Mouse (Mus musculus): Measurements from ENCODE around the gene Chchd1.

Chchd1 gene

DNA sequence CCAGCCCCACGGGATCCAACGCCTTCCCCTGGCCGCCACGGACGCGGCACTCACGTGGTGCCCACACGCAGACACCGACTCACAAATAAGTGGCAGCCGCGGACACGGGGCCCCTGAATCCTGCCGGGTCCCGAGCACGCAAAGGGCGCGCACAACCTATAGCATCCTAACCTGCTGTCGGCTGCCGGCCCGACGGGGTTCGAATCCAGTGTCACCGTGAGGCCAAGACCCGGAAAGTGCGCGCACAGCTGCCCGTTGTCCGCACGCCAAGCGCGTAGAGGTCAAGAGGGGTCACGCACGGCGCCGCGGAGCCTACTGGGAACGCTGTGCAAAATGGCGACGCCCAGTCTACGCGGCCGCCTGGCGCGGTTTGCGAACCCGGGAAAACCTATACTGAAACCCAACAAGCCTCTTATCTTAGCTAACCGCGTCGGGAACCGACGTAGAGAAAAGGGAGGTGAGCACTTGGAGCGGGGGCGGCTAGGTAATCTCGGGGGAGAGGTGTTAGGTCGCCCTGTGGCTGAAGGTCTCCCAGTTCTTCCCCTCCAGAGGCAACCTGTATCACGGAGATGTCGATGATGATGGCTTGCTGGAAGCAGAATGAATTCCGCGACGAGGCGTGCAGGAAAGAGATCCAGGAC is at the start of gene Chchd1:
Chchd1 (plus strand) TSS at position 266 of the 641 bp plus-strand sequence.
- peak; percentile 84 to 85 for DNase-seq (ENCODE audit: low spot score in 2 of 2)

DNA sequence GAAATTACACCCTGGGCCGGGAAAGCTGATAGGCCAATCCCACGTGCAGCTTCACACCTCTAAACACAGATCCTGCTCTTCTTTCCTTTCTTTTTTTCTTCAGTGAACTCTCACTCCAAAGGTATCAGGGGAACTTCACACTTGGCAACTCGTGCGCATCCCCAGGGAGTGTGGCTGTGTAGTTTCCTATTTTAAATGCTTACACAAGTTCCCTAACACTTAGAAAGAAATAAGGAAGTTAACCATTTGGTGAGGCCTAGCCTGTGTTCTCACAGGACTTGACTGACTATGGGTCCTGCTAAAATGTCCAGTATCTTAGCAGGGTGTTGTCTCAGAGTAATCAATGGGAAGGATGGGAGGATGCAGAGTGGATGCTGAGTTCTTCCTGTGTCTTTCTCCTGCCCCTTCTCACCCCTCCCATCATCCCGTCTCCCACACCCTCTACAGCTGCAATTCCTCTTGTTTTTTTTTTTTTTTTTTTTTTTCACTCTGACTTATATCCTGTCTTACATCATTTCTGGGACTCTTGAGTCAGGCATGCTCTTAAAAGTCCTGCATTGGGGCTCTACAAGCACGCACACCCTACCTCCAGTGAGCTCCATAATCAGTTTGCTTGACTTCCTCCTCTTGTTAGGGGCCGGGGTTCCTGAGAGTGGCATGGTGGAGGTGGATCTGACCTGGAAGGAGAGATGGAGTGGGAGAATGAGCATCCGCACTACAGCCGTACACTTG is 48.0 kb upstream of the Chchd1 start:
- no peak for DNase-seq (ENCODE audit: low spot score in 2 of 2)

DNA sequence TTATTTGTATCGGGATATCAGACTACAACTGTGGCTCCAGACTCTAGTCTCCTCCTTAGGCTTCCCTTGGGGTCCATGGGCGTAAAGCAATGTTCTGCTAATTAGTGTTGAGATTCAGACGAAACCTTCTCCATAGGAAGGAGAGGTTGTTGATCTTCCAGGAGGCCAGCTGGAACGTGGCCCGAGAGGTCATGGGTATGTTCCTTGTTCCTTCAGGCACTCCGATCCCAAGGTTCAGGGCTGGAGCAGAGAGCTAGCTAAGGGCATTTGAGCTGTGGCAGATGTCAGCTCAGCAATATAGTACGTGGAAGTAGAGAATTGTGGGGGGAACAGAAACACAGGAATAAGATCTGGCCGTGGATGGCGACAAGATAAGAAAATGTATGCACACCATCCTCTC is 47.1 kb upstream of the Chchd1 start:
- DNase-seq (ENCODE audit: low spot score in 2 of 2) = no peak

DNA sequence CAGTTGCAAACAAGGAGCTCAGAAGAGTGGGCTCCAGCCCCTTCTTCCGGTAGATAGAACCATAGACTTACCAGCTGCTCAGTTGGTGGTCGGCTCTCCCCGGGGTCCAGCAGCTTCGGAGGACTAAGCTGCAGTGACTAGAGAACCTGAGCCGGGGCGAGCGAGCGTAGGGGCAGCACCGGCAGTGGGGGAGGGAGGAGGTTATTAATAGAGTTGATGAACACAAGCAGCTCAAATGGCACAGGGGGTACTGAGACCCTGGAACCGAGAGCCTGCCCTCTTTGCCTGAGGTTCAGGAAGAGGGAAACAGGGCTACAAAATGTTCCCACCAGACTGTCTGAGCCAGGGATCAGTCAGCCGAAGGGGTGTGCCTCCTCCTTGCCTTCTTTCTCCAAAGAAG is 46.4 kb upstream of the Chchd1 start, which contains the start of gene Myoz1:
Myoz1 (minus strand) TSS at position 180 of the 400 bp plus-strand sequence.
- no peak for DNase-seq (ENCODE audit: low spot score in 2 of 2)

DNA sequence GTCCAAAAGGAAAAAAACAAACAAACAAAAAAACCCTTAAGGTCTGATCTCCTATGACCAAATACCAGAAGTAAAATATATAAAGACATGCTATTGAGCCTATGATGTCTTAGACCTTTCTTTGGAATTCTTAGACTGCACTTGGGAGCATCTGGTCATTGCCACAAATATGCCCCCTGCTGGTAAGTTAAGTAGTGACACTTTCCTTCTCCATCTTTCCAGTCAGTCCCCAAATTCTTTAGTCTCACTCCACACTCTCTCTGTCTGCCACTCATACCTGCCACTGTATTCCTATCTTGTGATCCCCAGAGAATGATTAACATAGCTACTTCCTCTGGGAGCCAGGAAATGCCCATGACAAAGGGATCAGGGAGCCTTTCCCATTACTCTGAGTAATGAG is 44.5 kb upstream of the Chchd1 start:
- DNase-seq (ENCODE audit: low spot score in 2 of 2) = peak in 1 of 2 experiments; percentile 25

DNA sequence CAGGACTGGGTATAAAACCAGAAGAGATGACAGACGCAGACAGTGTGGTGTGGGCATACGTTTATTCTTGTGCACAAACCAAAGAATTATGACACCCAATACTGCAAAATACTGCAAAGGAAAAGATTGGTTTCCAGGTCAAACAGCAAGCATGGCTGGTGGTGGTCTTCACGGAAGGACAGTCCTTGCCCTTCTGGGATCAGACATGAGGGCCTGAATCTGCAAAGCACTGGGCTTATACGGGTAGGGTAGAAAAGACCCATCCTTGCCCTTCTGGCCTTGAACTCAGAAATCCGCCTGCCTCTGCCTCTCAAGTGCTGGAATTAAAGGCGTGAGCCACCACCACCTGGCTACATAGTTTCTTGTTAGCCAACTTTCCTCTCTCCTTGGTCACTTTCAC is 43.9 kb upstream of the Chchd1 start:
- no peak for DNase-seq (ENCODE audit: low spot score in 2 of 2)

DNA sequence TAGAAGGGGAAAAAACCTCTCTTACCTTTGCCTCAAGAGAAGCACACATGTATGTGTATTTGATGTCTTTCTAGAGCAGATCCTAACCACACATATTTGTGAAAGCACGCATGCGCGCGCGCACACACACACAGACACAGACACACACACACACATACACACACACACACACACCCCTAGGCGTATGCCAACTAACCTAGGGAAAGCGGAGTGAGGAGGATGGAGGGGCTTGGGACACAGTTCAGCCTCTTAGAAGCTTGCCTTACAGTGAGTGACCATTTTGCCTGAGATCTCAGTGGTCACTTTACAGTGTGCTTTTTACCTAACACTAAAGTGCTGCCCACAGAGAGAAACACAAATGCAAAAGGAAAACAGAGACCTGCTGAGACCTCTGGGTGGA is 43.1 kb upstream of the Chchd1 start:
- DNase-seq (ENCODE audit: low spot score in 2 of 2) = no peak

DNA sequence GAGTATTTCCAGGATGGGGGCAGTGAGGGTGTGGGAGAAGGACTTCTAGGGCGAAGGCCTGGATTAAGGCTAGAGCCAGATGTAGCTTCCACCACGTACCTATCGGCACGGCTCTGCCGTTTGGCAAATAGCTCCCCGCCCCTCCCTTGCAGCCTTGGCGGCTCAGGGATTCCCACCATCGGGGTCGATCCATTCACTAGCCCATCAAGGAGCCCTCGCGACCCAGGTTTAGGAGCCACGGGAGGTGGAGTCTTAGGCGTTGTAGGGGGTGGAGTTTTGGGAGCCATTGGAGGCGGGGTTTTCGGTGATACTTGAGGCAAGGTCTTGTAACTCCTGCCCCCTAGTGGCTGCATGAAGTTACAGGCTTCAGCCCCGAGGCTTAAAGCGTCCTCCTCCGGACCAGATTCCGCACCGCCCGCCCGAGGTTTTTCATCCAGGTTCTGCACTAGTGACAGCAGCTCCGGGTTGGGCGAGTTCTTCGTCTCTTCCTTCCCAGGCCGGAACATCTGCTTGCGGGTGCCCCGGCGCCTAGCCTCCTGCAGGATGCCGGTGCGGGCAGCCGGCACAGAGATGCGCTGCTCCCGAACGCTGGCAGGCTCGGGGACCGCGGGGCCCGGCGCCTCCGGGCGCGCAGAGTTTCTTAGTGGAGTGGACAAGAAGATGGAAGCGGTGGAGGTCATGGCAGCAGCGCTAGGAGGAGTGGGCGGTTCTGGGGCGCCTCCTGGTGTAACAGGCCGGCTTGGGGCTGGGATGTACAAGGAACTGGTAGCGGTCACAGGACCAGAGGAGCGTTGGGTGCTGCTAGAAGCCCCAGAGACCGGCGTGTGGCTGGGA is 41.8 kb upstream of the Chchd1 start:
- peak; percentile 91 for DNase-seq (ENCODE audit: low spot score in 2 of 2)

DNA sequence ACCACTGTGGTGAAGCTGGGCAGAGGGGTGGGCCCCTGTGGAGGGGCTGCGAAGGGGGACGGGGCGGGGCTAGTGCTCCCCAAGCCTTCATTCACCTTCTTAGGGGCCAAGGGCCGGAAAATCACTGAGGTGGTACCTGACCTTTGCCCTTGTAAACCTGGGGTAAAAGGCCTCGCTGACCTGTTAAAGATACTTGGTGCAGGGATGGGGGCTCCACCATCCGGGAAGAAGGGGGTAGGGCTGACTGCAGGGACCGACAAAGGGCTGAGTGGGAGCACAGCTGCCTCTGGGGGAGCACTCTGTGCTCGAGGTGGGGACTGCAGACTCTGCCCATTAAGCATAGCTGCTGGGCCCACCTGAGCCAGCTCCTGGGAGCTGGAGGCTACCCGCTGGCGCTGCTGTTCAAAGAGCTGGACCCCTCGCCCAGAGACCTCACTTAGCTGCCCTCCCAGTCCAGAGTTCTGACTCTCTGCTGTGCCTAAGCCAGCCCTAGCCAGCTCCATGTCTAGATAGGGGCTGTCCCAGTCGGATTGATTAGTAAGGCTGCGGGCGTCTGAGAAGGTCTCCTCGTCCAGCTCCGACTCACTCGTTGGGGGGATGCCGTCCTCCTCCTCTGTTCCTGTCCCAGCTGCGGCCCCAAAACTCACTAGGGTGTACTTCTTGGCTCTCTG is 41.0 kb upstream of the Chchd1 start:
- DNase-seq (ENCODE audit: low spot score in 2 of 2) = peak in 1 of 2 experiments; percentile 16

DNA sequence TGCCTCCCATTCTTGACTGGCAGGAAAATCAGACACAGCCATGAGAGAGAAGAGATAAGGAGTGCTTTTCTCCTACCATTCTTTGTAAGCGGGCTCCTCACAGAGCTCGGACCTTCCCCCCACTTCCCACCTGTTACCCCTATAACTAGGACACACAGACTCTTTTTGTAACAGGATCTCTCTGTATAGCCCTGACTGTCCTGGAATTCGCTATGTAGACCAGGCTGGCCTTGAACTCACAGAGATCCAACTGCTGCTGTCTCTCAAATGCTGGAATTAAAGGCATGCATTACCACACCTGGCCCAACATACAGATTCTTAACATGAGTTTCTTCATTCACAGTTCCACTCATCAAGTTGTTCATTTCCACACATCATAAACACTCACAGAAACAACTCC is 40.1 kb upstream of the Chchd1 start:
- no peak for DNase-seq (ENCODE audit: low spot score in 2 of 2)

DNA sequence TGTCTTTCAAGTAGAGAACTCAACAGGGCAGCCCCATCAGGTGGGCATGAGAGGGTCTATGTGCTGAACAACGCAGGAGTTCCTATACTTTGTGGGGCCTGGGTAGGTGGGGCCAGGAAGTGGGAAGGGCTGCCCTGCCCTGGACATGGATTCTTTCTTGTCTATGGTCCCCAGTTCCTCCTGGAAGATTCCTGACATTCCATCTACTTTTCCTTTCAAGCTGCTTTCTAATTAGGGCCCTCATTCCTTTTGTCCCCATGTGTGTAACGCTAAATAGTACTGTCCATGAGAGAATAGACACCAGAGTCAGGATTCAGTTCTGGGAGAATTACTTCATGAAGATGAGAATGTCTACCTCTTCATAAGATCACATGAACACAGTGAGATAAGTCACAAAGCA is 39.2 kb upstream of the Chchd1 start:
- DNase-seq (ENCODE audit: low spot score in 2 of 2) = no peak

DNA sequence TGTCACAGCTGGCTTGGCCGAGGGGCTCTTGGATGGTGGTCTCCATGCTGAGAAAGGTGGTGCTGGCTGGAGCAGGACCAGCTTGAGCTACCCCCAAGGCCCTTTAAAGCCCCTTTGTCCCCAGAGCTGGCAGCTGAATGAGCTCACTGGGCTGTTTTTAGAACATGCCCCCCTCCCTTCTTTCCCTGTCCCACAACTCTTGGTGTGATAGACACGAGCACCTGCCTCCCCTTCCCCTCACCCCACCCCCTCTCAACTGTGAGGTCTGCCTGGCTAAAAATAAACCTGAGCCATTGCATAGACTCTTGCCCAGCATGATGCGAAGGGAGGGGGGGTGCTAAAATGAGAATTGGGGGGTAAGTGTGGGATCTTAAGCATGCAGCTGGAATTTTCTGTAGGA is 38.4 kb upstream of the Chchd1 start:
- no peak for DNase-seq (ENCODE audit: low spot score in 2 of 2)

DNA sequence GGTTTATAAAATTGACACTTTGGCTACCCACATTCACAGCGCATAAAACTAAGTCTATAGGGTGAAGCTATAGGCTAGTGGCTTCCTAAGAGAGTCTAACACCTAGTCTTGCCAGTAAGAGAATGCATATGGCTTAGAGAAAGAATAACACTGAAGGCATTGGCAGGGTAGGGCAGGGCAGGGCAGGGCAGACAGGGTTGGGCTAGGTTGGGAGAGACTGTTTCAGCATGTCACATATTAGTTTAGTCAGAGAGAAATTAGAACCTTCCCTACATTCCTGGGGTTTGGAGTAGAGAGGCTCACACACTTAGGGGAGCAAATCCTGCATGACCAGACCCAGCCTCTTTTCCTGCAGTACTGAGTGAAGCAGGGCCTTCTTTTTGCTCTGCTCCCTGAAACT is 35.3 kb upstream of the Chchd1 start:
- no peak for DNase-seq (ENCODE audit: low spot score in 2 of 2)

DNA sequence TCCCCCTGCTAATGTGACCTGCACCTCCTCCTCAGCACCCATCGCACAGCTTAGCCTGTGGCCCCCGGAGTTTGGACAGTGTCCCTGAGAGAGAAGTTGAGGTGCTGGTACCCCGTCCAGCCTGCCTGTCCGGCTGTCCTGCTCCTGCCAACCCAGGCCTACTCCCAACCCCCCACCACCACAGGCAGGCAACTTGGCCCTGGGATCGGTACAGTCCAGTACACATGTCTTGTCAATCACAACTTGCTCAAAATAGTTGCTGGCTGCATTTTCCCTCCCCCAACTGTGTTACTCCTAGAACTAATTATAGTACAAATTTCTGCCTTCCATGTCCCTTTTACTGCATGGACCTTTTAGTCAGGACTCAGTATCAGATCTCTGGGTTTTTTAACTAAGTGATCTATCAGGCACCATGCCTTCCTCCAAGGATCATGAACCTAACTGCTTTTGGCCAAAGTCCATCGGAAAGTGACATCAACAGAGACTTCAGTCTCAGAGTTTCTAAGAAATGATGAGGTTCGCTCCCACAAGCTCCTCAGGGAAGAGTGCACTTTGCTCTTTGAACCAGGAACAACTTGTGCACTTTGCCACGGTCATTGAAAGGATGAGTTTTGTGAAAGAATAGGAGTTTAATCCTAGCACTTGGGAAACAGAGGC is 34.5 kb upstream of the Chchd1 start, which contains the start of gene Synpo2l:
Synpo2l (minus strand) TSS at position 201 of the 657 bp plus-strand sequence.
- DNase-seq (ENCODE audit: low spot score in 2 of 2) = no peak

DNA sequence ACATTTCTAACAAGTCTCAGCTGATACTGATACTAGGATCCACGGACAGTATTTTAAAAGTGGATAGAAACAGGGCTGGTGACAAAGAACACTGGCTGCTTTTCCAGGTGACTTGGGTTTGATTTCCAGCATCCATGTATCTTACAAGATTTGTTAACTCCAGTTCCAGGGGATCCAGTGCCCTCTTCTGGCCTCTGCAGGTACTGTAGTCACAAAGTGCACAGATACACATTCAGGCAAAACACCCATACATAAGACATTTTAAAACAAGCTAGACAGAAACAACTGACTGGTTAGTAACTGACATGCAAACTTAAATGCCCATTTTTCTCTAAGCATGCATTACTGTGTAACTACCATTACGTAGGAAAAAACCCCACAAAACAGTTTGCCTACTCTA is 29.8 kb upstream of the Chchd1 start:
- no peak for DNase-seq (ENCODE audit: low spot score in 2 of 2)

DNA sequence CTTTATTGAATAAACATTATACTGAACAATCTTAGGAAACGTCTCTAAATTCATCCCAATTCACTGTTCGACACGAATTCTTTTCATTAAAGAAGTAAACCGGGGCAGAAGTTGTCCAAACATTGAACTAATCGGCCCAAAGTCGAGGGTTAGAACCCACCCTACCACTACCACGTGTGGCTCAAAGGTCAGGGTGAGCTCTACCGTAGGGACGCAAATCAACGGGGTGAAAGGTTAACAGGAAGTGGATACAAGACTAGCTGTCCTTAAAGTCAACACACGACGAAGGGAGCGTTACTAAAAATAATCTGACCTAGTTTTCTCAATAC is 29.1 kb upstream of the Chchd1 start:
- peak in 1 of 2 experiments; percentile 48 for DNase-seq (ENCODE audit: low spot score in 2 of 2)

DNA sequence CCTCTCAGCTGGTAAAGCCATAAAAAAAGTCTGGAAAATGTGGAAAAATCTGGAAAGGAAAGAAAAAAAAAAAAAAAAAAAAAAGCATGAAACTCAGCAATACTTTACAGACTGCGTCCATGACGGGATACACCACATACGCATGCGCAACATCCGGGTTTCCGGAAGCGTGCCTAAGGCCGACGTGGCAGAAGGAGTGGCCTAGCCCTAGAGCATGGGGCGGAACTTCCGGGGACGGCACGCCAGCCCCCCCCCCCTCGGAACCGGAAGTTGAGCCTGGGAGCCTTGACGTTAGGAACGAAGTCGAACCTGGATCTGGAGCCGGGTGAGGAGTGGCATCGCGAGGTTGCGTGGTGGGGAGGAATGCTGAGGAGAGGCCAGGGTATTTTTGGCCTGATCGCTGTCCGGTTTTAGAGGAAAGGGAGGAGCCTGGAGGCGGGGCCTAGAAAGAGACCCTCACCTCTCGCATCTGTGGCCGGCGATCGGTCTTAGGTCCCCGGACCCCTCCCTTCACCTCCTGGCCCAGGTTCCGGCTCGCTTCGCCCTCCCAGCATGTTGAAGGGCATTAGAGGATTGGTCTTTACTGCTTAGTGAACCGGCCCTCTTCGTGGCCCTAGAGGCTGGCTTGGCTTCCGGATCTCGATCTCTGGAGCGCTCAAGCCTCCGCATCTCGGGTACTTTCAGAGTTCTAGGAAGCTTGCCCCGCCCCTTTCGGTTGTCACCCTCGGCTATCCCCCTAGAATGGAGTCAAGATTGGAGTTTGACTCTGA is 28.6 kb upstream of the Chchd1 start, which contains the start of gene Sec24c:
Sec24c (plus strand) TSS at position 245 of the 770 bp plus-strand sequence.
- peak; percentile 90 to 93 for DNase-seq (ENCODE audit: low spot score in 2 of 2)

DNA sequence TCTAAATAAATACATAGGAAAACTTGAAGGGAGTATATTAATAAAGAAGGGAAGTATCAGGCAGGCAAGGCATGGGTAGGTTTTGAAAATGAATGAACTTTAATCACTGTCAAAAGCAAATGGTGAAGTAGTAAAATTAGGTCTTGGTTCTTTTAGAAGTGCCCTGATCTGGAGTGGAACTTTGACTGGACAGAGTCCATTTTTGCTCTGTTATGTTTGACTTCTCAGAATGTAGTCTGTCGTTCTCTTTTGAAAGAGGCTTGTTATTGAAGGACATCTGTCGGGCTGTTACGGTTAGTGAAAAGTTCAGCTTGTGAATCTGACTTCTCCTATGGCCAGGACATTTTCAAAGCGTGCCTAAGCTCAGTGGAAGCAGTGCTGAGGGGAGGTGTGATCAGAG is 24.9 kb upstream of the Chchd1 start:
- DNase-seq (ENCODE audit: low spot score in 2 of 2) = no peak

DNA sequence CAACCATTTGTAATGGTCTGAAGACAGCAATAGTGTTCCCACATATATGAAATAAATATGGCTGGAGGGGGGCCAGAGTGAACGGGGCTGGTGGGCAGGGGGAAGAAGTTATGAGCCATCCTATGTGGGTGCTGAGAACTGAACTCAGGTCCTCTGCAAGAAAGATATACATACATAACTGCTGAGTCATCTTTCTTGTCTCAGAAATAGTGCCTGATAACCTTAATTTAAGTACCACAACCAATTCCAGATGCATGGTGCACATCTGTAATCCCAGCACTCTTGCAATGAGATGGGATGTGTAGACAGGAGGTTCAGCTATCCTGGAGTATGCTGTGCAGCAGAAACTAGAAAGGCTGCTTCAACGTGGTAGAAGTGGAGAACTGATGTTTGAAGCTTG is 21.1 kb upstream of the Chchd1 start:
- DNase-seq (ENCODE audit: low spot score in 2 of 2) = no peak

DNA sequence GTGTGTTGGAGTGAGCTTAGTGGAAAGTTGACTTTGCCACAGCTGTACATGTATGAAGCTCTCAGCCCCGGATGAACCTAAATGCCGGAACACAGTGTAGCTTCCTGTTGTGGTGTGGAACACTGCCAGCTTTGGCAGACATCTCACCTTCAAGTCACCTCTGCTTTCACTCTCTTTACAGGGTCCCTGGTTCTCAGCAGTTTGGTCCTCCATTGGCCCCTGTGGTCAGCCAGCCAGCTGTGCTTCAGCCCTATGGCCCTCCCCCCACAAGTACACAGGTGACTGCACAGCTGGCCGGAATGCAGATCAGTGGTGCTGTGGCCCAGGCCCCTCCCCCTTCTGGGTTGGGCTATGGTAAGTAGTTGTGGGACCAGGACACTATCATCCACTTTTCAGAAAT is 20.3 kb upstream of the Chchd1 start:
- no peak for DNase-seq (ENCODE audit: low spot score in 2 of 2)

DNA sequence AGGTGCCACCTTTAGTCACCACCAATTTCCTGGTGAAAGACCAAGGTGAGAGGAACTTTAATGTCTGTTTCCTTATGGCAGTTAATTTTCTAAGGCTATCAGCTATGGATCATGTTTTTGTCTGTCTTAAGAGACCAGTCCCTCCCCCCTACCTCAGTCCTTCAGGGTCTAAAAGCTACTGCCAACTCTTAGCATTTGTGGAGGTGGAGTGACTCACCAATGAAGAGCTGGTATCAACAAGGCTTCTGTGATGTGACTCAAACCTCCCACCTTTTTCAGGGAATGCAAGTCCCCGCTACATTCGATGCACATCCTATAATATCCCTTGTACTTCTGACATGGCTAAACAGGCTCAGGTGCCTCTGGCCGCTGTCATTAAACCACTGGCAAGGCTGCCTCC is 16.2 kb upstream of the Chchd1 start:
- DNase-seq (ENCODE audit: low spot score in 2 of 2) = no peak

All from right cerebral cortex, postnatal 36 days (tissue).